Mouse (Mus musculus) cerebral cortex, adult 2 months (tissue): Measurements from ENCODE around the gene Tbc1d30.

Experiments
- WGBS: fragments of 180-500 bp; shearing (Covaris S2); methylation state at CpG from one replicate; pipeline ENCODE4 v1.1.7; 2018; 5-methylcytosine and 5-hydroxymethylcytosine counted together

The Tbc1d30 gene

DNA sequence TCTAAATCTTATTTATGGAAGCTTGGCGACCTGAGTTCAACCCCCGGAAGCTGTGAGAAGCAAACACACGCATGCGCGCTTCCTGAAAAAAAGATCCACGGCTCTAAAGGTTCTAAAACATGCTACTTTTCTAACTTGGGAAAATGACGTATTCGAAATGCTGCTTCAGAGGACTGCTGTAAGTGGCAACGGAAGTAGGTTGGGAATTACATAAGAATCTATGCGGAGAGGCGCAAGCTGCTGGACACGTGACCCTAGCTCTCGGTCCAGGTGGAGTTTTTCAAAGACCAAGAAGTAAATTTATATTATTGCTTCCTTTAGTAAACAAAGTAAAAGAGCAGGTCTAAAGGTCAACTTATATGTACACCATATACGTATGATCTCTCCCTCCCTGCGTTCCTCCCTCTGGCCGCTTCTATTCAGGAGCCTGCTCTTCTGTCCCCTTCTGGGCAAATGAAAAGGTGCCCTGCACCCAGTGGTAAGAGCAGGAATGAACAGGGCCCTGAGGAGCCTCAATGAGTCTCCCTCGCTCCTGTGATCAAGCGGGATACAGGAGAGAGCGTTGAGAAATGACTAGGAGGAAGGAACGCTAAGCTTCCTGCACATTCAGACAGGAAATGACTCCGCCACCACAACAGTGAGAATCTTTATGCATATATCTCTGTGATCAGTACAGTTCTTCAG, 87.4 kb downstream of the Tbc1d30 start:
- WGBS, result 54% methylated on average over 21 of the region's 21 CpGs

DNA sequence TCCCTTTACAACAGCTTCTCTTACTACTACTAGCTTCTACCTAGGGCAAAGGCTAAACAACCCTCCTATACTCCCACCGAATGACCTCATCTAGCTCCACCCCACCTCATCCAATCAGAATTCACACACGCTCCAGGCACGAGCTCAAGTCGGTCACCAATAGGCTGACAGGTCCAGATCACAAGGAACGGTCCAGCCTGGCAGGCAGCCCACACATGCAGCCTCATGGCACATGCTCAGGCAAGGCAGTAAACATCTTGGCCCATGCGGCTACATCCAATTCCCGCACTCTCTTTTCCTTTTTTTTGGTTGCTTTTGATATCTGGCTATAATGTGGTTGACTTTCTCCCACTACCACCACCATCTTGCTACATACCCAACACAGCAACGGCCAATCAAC, 88.9 kb downstream of the Tbc1d30 start:
- 84% methylated on average over 8 of the region's 8 CpGs for WGBS

DNA sequence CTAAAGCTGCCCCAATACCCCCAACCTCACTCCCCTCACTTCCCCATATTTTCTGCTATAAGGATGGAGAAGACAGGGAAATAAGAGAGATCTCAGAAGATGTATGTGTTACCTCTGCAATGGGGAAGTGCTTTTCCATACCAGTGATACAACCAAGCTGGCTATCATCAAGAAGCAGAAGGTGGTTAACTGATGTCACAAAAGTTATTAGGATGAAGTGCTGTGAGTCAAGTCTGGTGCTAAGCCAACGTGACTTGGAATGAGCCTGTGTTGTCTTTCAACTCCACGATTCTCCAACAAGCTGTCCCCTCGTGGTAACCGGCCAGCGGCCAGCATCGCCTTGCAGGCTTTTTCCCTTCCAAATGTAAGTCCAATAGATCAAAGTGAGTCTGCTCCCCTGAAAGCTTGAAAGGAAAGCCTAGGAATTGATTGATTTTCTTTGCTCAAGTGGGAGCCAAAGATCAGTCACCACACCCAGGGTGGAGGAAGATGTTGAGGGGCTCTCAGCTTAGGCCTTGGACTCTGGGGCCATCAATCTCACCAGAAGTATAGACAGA, 90.0 kb downstream of the Tbc1d30 start:
- WGBS, result 87% methylated on average over 6 of the region's 6 CpGs

DNA sequence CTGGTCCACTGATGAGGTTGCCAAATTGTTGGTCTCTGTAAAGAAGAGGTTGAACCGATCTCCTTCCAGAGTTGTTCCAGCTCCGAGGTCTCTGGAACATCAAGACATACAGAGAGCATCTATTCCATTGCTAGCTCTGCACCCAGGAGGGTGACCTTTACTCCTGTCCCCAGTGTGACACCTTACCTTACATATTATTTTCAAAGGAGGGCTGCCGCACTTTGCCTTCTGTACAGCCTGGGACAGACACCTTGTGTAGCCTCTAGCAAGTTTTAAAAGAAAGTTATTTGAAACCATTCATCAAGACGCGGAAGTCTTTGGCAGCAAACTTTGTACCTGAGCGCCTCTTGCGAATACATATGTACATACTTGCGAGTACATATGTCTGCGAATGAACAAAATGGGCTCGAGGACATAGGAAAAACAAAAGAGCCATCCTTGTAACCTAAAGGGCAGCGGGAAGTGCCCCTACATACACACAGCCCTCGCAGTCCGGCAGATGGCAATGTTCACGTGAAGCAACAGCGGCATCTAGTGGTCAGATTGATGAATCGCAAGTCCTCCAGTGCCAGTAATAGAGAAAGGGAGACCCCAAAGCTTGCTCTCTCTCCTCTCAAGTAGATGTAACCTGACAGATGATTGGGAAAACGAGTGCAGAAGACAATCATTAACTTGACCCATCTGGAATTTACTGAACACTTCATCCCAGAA, 94.8 kb downstream of the Tbc1d30 start:
- WGBS, result 20% methylated on average over 17 of the region's 17 CpGs

DNA sequence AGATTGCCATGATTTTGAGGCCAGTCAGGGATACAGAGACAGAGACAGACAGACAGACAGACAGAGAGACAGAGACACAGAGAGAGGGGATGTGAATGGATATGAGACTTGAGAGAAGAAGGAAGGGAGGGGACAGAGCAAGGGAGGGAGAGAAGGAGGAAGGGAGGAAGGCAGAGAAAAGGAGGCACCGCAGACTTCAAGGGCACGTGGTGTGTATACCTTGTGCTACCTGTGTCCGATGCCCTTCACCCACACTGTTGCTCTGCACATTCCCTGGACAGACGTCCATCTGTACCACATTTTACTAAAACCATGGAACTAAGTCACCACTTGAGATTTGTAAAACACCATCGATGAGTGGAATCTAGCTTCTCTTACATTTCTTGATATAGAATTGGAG, 95.6 kb downstream of the Tbc1d30 start:
- 96% methylated on average over 5 of the region's 5 CpGs for WGBS

DNA sequence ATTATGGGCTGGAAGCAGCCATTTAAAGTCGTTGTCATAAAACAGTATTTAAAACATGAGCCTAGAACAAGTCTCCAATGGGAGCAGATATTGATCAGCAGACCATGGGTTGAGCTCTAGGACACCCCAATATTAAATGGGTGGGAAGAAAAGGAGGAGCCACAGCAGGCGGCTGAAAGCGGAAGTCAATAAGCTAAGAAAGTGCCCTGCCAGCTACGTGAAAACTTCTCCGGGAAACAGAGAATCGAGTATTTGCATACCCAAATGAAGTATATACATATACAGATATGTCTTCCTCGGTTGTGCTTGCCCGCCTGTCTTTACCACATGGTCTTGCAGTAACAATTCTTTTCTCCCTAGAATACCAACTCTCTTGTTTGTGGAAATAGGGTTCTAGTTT, 96.7 kb downstream of the Tbc1d30 start:
- 84% methylated on average over 8 of the region's 8 CpGs for whole genome bisulfite sequencing

DNA sequence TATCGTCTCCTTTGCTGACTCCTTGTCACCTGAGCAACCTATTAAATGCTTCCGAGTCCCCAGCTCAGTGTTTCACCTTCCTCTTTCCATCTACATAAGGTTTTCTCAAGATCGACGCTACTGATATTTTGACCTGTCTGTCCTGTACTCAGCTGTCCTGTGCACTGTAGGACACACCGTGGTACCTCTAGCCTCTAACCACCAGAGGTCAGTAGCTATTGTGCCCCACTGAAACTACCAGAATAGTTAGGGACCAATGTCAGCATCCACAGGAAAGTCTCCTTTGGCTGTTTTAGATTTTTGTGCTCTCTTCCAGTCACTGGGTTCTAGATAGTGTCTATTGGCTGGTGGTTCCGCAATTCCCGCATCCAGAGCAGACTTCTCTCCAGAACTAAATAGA, 98.3 kb downstream of the Tbc1d30 start:
- 76% methylated on average over 7 of the region's 7 CpGs for WGBS

DNA sequence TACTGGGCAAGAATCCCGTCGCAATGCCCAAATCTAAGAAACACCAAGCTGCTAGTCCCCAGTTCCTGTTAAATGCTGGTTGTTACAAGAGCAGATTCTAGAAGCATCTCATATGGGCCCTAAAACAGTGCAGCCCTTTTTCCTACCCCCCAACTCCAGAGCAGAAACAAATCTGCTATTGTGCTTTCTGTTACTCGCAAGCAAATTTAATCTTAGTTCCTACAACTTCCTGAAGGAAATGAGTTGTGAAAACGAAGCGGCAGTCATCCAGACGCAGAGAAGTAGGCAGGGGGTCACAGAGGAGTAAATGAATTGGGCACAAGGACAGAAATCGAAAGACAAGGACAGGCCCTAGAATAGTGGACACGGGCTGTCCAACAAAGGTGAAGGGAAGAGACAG, 99.9 kb downstream of the Tbc1d30 start:
- WGBS, result 63% methylated on average over 8 of the region's 8 CpGs

DNA sequence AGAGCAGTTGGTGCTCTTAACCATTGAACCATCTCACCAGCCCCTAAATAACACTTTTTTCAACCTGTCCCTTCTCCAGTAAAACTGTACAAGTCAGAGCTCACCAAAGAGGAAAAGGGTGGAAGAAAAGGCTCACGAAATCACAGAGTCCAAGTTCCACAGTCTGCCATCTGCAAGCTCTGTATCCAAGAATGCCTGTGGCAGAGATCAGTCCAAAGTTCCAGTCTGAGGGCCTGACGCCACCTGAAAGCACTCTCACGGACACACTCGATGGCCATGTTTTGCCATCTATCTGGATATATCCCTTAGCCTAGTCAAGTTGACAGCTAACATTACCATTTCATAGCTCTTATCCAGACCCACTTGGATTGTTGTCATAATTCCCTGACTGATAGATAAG, 101.3 kb downstream of the Tbc1d30 start:
- 97% methylated on average over 4 of the region's 4 CpGs for WGBS

DNA sequence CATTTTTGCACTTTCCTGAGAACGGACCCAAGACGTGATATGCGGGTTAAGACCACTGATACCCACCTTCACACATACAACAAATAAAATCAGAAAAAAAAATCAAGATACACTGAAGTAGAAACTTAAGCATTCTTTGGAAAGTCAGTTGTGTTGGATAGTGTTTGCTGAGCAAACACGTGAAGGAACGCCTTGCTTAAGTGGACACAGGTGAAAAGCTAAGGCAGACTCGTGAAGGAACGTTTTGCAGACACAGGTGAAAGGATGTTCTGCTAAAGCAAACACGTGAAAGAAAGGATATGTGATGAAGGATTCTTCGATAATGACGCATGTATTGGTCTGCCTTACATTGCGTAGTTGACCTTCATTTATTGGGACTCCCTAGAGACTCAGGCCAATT, 103.5 kb downstream of the Tbc1d30 start:
- 97% methylated on average over 11 of the region's 11 CpGs for WGBS

DNA sequence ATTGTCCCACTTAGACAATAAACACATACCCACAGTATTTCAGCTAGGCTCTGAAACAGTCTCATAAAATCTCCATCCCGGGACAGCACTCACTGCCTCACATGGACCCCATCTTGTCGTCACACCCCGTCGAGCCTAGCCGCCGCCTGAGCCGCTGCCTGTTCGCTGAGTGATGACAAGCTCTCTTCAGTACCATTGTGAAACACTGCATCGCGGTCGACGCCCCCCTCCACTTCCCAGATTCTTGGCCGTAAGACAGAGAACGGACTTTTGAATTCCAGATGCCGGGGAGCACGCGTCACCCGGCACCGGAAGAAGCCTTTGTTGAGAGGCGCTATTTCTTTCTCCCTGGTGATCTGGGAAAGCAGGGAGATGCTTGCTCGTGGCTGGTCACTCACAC, 104.1 kb downstream of the Tbc1d30 start:
- 79% methylated on average over 21 of the region's 21 CpGs for WGBS

DNA sequence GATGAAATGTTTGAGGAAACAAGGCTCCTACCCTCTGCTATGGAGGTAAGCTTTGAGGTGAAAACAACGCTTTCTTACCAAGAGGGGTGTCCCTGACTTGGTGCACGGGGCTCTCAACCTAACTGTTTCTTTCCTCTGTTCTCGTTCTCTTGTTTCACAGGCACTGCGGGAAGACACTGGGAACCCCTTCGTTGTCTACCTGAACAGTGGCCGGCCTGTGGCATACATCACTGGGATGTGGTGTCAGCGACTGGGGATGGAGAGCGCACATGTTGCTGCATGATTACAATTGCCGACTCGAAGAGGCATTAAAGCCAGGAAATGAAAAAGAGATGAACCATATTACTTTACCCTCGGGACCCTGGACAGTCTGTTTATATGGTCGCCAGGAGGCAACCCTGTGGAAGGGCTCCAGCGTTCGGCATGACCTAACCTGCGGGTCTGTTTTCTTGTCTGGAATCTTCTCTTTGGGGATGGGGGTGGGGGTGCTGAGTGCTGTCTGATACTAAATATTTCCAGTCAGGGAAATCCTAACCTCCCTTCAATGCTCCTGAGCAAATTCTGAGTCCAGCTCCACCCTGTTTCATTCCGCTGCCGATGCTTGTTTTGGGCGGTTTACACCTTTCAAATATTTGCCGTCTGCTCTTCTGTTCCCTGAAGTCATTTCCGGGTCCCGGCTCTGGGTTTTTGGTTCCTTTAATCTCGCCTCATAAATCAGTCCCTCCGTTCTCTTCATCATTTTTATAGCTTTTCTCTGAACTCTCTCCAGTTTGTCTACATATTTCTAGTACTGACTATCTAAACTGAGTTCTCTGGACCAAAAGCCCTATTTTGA, 107.5 kb downstream of the Tbc1d30 start:
- WGBS, result 94% methylated on average over 23 of the region's 23 CpGs

DNA sequence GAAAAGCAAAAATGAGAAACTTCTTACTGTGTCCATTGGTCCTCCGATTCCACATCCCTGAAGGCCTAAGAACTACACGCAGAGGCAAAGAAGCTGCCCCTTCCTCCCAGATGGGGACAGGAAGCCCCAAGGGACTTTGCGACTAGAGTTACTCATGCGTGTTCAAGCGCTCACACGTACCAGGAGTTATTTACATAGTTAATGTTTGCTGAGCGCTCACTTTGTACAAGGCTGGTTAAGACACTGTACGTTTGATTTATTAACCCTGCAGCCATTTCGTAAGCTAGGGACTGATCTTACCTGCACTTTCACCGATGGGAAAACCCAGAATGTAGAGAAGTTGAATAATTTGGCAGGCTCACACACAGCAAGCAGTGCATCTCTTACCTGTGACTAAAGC, 108.5 kb downstream of the Tbc1d30 start:
- WGBS, result 90% methylated on average over 10 of the region's 10 CpGs

DNA sequence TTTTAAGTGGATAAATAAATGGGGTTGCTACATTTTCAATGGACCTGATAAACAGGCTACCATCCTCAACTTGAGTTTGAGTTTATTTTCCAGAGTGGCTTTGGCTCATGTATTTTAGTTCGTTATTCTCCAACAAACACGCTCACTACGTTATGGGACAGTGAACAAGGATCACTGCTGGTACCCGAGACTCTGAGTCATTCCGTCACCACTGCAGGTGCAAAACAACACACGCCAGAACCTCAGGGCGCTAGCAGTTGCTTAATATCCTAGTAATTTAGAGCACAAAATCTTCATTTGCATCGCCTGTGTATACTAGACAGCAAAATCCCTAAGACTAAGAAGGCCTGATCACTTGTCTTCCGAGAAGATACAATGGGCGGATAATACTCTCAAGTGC, 112.0 kb downstream of the Tbc1d30 start:
- 90% methylated on average over 10 of the region's 10 CpGs for WGBS

DNA sequence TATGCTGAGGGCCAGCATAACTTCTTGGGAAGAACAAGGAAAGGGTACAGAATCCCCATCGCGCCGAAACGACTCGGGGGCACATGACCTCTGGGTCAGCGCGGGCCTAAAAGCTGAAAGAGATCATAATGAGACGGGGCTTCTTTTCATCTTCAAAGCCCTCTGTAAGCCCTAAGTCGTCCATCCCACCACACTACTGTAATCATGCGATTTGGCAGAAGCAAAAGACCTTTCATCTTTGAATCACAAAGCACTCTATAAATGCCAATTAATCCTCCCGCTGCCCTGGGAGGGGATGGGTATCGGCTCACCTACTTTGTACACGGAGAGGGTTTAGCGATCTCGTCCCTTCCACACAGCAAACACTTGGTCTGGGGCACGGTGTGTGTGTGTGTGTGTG, 112.5 kb downstream of the Tbc1d30 start:
- 46% methylated on average over 16 of the region's 16 CpGs for WGBS

DNA sequence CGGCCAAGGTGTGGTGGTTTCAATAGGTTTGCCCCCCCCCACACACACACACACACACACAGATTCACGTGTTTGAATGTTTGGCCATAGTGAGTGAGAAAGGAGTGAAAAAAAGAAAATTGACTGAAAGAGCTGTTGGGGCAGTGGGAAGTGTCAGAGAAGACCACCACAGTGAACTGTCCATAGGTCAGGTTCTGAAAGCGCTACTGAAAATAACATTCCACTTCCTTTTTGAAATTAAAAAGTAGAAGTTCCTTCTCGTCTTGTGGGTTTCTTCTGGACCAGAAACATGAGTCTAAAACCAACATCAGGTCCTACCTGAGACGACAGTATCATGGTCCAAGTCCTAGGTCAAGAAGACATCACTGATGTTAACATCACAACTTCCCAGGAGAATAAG, 113.7 kb downstream of the Tbc1d30 start:
- WGBS, result 89% methylated on average over 5 of the region's 5 CpGs

DNA sequence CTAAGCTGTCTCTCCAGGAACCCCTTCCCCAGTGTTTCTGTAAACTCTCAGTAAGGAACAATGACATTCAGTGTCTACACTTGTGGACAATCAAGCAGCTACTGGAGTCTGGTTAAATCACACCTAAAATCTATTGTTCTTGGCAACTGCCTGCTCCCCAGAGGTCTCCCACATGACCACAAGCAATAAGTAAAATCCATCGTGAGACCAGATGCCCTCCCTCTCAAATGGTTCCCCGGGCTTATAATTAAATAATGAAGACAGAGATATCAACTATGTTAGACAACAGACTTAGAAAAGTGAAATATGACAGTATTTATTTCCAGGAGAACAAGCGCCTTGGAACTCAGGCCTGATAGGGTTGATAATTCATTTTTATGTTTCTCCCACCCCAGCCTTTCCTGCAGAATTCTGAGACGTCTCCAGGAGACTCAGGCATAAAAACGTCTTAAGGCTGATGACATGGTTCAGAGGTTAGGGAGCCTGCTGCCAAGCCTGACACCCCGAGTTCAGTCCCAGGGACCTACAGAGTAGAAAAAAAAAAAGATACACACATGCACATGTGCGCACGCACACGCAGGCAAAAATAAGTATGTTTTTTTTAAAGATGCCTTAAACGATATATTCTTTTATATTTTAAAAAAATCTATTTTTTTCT, 115.8 kb downstream of the Tbc1d30 start:
- 86% methylated on average over 10 of the region's 10 CpGs for WGBS

DNA sequence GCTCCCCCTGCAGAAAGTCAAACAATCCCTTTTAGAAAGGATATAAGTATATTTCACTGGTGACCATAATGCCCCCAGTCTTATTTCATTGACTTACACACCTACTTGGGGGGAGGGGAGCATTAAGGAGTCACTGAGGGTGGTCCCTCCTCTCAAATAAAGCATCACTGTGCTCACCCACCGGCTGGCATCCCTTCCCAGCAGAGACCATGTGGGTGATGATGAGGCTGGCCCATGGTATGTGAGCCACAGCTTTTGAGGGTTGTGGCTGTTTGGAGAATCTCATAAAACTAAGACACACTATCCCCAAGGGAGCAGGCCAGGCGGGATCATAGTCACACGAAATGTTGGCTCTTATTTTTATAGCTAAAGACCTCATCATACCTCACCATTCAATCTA, 116.6 kb downstream of the Tbc1d30 start:
- WGBS, result 87% methylated on average over 3 of the region's 3 CpGs

DNA sequence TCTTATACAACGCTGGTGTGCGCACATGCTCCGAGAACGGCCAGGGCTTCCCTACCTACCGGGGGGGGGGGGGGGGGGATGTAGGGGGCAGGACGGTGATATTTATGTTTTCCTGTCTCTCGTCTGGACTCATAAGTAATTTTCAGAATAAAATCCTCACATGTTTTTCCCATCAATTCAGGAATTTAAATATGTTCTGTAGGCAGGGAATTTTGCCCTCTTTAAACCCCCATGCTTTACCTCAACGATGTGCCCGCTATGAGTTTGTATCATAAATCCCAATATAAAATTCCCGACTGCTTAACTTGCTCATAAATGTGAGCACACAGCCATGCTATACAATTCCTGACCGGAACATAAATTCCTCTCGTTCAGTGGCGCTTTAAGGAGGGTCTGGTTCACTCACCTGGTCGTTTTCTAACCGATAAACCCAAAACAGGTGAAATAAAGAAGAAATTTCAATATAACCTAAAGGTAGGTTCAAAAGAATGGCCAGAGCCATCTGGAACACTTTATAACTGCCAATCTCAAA, 122.6 kb downstream of the Tbc1d30 start:
- 91% methylated on average over 15 of the region's 15 CpGs for WGBS

DNA sequence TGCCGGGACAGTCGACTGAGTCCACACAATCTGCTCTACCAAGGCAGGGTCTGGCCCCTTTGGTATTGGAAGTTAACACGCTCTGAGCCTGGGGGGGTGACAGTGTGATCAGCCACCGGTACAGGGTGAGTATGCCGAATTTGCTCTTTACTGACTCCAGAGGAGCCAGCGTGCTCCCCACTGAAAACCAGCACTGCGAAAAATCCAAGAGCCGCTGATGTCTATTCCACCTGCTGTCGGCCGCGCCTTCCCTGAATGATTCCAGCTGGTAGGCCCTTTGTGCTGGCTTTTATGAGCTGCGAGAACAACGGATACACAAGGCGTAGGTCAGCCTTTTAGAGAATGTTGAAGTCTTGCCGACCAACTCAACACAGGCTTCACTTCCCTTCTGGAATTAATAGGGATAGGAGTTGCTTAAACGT, 123.1 kb downstream of the Tbc1d30 start:
- WGBS, result 80% methylated on average over 16 of the region's 16 CpGs

DNA sequence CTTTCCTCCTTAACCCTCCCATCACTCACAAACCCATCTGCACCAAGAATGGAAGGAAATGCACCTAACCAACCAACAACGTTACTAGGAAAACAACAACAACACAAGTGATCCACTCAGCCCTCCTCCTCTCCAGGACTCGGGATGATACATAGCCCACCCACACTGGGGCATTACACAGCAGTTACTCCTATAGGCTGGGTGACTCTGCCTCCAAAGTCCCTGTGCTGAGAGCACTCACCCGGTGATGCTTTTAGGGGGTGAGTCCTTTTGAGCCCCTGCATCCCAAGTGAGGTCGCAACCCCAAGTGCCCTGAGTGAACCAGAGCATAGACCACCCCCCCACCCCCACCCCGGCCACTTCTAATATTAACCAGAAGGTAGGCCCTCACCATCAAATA, 123.7 kb downstream of the Tbc1d30 start:
- 91% methylated on average over 5 of the region's 5 CpGs for WGBS

DNA sequence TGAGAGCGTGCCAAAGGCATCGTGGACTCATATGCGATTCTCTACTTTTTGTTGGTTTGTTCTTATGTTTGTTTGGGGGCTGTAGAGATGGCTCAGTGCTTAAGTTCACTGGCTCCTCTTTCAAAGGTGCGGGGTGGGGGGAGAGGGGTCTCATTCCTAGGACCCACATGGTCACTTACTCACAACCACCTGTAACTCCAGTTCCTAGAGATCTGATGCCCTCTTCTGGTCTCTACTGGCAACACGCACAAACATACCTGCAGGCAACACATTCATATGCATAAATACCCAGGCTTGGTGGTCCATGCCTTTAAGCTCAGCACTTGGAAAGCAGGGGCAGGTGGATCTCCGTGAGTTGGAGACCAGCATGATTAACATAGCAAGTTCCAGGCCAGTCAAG, 125.4 kb downstream of the Tbc1d30 start:
- 85% methylated on average over 6 of the region's 6 CpGs for WGBS
